Mouse (Mus musculus): Measurements from ENCODE around the gene Ceacam1.
"Not testable (repeated sequence)": the region's sequence is repeated elsewhere in the genome, so short reads cannot be mapped to it uniquely, and the experiment has no call there.

DNA sequence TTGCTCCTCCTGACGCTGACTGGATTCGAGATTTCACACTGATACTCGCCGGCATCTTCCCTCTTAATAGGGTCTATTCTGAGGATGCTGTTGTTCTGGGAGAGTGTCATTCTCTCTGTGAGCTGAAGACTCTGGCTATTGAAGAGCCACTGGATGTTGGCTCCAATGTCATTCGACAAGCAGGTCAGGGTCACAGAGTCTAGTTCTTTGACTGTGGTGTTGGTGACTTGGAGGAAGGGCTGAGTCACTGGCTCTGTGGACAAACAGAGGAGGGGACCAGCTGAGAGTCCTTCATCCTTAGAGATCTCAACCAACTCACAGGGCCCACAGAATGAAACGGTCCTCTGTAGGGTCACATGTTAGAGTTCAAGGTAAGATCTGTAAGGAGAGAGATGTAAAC, 5.6 kb downstream of the Ceacam1 start:
- TF ChIP-seq POLR2A (IDR thresholded peaks at IDR 0.05; ENCODE audit: low read depth, low read length); CTCF (conservative IDR thresholded peaks at IDR 0.05; ENCODE audit: insufficient read depth, insufficient read length, low read depth, low read length): not testable (repeated sequence)
